Mouse (Mus musculus) C2C12 (cell line): ENCODE results near the gene Rnf114. TPM values are rescaled to one million over a fixed set of nuclear protein-coding genes. Genes with fewer than 3 reads are reported as not detected.

Experiments
- H3K27me3 ChIP-seq: one replicate; pipeline ENCODE4 v1.6.1; 2011; ENCODE audit not compliant: control insufficient read depth, insufficient read depth, insufficient read length
- H3K36me3 ChIP-seq: one replicate; pipeline ENCODE4 v1.6.1; 2011; ENCODE audit not compliant: control insufficient read depth, insufficient read depth
- H3K4me3 ChIP-seq: one replicate; pipeline ENCODE4 v1.5.1; 2011; ENCODE audit warnings: mild to moderate bottlenecking, control low read depth; ENCODE audit not compliant: poor library complexity, insufficient read depth, severe bottlenecking
- H3K79me2 ChIP-seq: one replicate; pipeline ENCODE4 v1.6.1; 2011; ENCODE audit not compliant: control insufficient read depth, insufficient read depth
- H3K79me3 ChIP-seq: one replicate; pipeline ENCODE4 v1.6.1; 2011; ENCODE audit warnings: low read depth, control low read depth
- H3ac ChIP-seq: one replicate; pipeline ENCODE3; 2011; ENCODE audit warnings: low read depth; ENCODE audit not compliant: control insufficient read depth, insufficient read length
- CEBPB ChIP-seq: IDR thresholded peaks from one replicate; pipeline ENCODE4 v1.6.1; 2011; ENCODE audit warnings: low read depth, mild to moderate bottlenecking, control low read depth, moderate library complexity
- CTCF ChIP-seq: IDR thresholded peaks from one replicate; pipeline ENCODE4 v1.5.1; 2011; ENCODE audit not compliant: control insufficient read depth, insufficient read depth, insufficient read length
- FOSL1 ChIP-seq: IDR thresholded peaks from one replicate; pipeline ENCODE4 v1.8.0; 2011; ENCODE audit warnings: mild to moderate bottlenecking, low read length; ENCODE audit not compliant: poor library complexity, insufficient read depth, severe bottlenecking
- MAX ChIP-seq: IDR thresholded peaks from one replicate; pipeline ENCODE4 v1.6.1; 2011; ENCODE audit warnings: mild to moderate bottlenecking, control low read depth
- MYOD1 ChIP-seq: IDR thresholded peaks from one replicate; pipeline ENCODE4 v1.6.1; 2011; ENCODE audit warnings: low read depth; ENCODE audit not compliant: control insufficient read depth, insufficient read length
- MYOG ChIP-seq: IDR thresholded peaks from one replicate; pipeline ENCODE4 v1.6.1; 2011; ENCODE audit not compliant: control insufficient read depth, insufficient read length; ENCODE audit errors: extremely low read depth
- USF1 ChIP-seq: IDR thresholded peaks from one replicate; pipeline ENCODE4 v1.6.1; 2011; ENCODE audit warnings: low read depth, mild to moderate bottlenecking, control low read depth, moderate library complexity
- long read RNA-seq, 2 experiments: library from polyadenylated mRNA; unstranded; transcript quantifications; one replicate each; pipeline ENCODE4 v2.0.0; 2019 to 2020
- polyA plus RNA-seq: library from polyadenylated mRNA; unstranded; fragments of >200 nt; fragmentation: generic; extraction: Trizol; gene quantifications from one replicate; pipeline ENCODE4 v1.2.1, GENCODE M21; 2012; ENCODE audit warnings: missing spikeins

Gene Rnf114
- polyA plus RNA-seq: 35.4 TPM
- long read RNA-seq, experiment 1, transcript Rnf114-201 (6 exons, 2,502 nt): major isoform, 22 of 34 reads
- long read RNA-seq, experiment 1, transcript Rnf114-203 (5 exons, 1,985 nt): minor isoform, 7 of 34 reads
- long read RNA-seq, experiment 1, partial matches to known transcripts: 0 of 34 reads
- long read RNA-seq, experiment 1, other reads (novel, unspliced or antisense): 5 of 34 reads
- long read RNA-seq, experiment 2, transcript Rnf114-201 (6 exons, 2,502 nt): major isoform, 133 of 158 reads
- long read RNA-seq, experiment 2, transcript Rnf114-203 (5 exons, 1,985 nt): minor isoform, 13 of 158 reads
- long read RNA-seq, experiment 2, partial matches to known transcripts: 2 of 158 reads
- long read RNA-seq, experiment 2, other reads (novel, unspliced or antisense): 10 of 158 reads

DNA sequence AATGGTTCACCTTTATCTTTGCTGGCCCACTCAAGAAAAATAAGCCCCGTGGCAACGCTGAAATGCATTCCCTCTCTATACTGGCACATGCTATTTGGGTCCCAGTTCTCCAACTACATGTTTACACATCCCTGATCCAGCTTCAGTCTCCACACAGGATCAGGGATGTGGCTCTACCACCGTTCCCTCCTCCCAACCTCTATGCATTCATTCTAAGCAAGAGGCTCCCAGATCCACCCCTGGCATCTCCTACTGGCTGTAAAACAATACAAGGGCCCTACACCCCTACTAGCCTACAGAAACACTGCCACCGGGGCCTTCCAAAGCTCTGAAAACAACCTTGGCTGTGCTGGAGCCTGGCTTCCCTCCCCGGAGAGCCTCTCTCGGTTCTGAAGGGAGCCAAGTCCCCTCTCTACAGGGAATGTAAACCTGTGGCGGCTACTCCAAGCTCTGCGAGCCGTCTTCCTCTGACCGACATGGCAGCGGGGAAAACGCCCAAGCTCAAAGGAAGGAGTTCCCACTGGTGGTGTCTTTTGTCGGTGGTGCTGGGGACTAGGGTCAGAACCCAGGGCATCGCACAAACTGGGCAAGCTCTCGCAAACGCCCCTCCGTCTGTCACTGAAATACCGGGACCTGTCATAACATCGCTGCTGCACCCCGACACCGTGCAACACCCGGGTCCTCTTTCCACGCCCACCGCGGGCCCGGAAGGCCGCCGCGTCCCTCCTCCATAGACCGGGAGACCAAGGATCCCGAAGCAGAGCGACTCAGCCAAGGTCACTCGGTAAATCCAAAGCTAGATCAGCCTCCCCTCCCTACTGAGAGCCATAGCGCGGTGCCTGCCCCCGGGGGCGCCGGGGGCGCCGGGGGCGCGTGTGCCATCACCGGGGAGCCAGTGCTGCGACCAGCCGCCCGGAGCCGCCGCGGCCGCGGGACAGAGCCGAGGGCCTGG, at the start of gene Rnf114:
TSS of gene Rnf114 (plus strand) at position 889 of the 952 bp plus-strand sequence.
- peak within 1 kb of the TSS; percentile 97 for H3K4me3 ChIP-seq
- H3ac ChIP-seq: peak within 1 kb of the TSS; percentile 93
- H3K27me3 ChIP-seq: no peaks in the 10 kb centered on the region
- H3K79me3 ChIP-seq: peaks cover 58% of the 10 kb centered on the region
- H3K79me2 ChIP-seq: peaks cover 67% of the 10 kb centered on the region
- peaks cover 13% of the 10 kb centered on the region for H3K36me3 ChIP-seq
- TF ChIP-seq MAX (no peak), FOSL1 (no peak), USF1 (no peak), MYOG (no peak), CEBPB (no peak), MYOD1 (no peak), CTCF (no peak)

DNA sequence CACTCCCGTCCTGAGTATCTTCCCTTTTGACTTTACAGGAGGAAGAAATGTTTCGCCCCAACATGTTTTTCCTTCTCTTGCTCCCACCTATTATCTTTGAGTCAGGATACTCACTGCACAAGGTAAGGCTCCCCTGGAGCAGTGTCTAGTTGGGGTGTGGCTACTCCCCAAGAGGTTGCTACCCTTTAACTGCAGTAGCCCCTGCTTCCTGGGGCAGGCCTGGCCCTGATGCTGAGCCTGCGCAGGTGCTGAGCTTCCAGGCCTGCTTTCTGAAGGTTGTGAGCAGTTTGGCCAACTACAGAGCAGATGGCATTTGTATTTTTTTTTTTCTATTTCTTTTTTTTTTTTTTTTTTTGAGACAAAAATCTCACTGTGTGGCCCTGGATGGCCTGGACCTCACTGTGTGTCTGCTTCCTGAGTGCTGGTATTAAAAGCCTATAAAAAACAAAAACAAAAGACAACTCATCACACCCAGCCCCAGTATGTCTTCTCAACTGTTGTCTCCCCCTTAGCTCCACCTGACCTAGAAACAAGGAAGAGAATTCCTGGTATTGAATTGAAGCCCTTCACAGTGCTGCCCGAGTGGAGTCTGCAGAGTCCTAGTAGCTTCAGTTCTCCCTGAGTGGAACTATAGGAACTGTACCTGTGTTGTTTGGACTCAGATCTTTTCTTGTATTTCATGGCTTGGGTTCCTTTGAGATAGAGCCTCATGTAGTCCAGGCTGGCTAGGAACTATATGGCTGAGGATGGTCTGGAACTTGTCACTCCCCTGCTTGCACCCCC, 48.8 kb upstream of the Rnf114 start:
- peaks cover 76% of the 10 kb centered on the region for H3K36me3 ChIP-seq
- no peak overlapping the region for H3K4me3 ChIP-seq
- no peaks in the 10 kb centered on the region for H3K79me2 ChIP-seq
- H3K79me3 ChIP-seq: no peaks in the 10 kb centered on the region
- H3K27me3 ChIP-seq: no peaks in the 10 kb centered on the region
- no peak overlapping the region for H3ac ChIP-seq
- no peak for TF ChIP-seq MYOG
- no peak for TF ChIP-seq MAX
- no peak for TF ChIP-seq CTCF
- TF ChIP-seq FOSL1: no peak
- TF ChIP-seq MYOD1: no peak

DNA sequence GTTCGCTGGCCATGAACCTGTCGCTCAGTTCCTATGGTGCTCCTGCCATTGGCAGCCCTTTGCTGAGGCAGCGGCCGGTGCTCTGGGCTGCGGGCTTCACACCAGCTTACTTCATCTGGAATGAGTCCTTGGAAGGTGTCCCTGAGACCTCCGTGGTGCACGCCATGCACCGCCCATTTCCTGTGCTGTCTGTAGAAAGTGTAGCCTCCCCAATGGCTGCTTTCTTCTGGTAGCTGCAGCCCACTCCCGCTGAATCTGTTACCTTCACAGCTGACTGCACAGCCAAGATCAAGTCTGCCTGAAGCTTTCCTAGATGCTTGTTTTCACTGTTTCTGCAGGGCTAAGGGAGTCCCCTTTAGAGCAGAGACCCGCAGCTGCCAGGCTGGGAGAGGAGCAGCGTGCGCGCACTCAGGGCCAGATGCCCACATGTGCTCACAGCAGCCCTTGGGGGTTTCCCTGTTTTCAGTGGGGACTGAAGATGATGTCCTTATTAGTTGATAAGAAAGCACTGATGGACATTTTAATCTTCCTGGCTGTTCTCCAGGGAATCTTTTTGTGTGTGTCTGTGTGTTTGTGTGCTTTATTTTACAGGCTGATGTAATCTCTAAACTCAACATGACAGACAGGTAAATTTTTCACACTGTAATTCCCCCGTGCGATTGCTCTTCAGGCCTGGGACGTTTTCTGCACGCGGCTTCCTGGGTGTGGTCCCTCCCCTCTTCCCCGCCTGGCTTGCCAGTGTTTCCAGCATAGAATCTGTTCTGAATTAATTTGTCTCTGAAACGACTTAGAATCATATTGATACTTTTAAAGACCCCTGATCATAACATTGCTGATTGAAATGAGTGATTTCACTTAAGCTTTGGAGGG, 46.3 kb upstream of the Rnf114 start:
- Histone ChIP-seq H3K4me3 (no peak overlapping the region), H3K79me2 (no peaks in the 10 kb centered on the region), H3K36me3 (peaks cover 61% of the 10 kb centered on the region), H3K79me3 (no peaks in the 10 kb centered on the region), H3K27me3 (no peaks in the 10 kb centered on the region), H3ac (no peak overlapping the region)
- TF ChIP-seq CEBPB: no peak
- no peak for TF ChIP-seq MYOG

DNA sequence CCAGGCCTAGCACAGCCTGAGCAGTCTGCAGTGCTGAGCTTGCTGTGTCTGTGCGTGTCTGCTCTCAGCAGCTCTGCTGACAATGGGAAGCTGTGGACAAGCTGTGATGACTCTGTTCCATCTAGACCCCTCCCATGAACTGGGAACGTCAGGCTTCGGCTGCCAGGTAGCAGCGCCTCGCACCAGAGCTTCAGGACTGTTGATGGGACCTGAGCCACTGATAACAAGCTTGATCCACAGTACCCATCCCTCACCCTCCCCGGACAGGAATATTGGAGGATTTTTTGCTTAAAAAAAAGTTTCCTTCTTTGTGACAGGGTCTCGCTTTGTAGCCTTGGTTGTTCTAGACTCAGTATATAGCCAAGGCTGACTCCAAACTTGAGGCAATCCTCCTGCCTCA, 45.2 kb upstream of the Rnf114 start:
- no peaks in the 10 kb centered on the region for H3K79me2 ChIP-seq
- H3K79me3 ChIP-seq: no peaks in the 10 kb centered on the region
- H3ac ChIP-seq: no peak overlapping the region
- H3K36me3 ChIP-seq: peaks cover 59% of the 10 kb centered on the region
- no peaks in the 10 kb centered on the region for H3K27me3 ChIP-seq
- no peak overlapping the region for H3K4me3 ChIP-seq
- TF ChIP-seq MYOG (no peak), CTCF (no peak), MAX (no peak), CEBPB (no peak), MYOD1 (no peak), USF1 (no peak), FOSL1 (no peak)

DNA sequence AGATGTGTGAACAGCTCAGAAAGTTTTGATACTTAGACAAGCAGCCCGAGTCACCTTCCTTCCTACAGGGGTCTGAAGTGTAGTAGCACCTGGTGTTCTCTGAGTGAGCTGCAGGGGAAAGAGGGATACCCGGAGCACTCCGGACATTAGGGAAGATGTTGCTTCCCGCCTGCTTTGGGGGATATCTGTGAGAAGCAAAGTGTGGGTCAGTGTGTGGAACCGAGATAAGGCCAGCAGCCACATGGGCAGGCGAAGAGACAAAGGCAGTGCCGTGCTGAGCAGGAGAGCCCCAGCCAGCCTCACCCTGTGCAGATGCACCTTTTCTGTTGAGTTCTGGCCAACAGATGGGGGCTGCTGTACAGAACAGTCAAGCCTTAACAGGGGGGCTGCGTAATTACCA, 44.8 kb upstream of the Rnf114 start:
- Histone ChIP-seq H3ac (no peak overlapping the region), H3K79me2 (no peaks in the 10 kb centered on the region), H3K4me3 (no peak overlapping the region), H3K79me3 (no peaks in the 10 kb centered on the region), H3K36me3 (peaks cover 55% of the 10 kb centered on the region), H3K27me3 (no peaks in the 10 kb centered on the region)
- no peak for TF ChIP-seq MYOD1
